Mouse (Mus musculus): ENCODE measurements around the gene Trak1.

Gene Trak1

DNA sequence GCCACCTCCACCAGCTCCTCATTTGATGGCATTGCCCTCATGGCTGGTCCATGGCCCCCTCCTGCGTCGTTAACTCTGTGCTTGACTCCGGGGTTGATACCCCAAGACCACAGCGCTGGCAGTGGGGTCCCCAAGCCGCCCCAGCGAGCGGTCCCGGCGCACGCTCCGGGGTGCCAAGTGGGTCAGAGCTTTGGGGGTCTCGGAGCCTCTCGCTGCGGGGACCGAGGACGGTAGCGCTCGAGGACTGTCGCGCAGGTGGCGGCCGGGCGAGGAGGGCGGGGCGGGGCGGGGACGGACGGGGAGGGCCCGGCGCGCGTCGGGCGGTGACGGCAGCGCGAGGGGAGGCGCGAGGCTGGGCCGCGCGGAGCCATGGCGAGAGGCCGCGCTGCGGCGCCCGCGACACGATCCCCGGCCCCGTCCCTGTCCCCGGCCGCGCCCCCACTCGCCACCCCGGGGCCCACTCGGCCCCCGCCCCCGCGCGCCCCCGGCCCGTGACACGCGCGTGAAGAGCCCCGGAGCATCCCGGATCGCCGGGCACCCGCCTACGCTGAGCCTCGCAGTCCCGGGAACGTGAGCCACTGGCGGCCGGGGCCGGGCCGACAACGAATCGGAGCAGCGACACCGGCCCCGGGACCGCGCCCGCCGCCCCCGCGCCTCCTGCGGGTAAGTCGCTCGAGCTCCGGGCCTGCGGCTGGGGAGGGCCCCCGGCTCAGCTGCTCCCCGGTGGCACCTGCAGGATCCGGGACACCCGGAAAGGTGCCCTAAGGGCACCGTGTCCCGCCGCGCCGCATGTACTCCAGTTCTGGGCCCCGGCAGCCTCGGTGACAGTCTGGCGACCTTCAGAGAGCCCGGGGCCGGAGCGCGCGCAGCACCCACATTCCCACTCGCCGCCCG is at the start of gene Trak1:
Trak1 (plus strand) TSS at position 332 of the 894 bp plus-strand sequence.
- DNase-seq: no peak

GRCm38 (mm10) chr9:121247956-121248775 is 49.1 kb upstream of the Trak1 start:
- peak; percentile 67 for DNase-seq

DNA sequence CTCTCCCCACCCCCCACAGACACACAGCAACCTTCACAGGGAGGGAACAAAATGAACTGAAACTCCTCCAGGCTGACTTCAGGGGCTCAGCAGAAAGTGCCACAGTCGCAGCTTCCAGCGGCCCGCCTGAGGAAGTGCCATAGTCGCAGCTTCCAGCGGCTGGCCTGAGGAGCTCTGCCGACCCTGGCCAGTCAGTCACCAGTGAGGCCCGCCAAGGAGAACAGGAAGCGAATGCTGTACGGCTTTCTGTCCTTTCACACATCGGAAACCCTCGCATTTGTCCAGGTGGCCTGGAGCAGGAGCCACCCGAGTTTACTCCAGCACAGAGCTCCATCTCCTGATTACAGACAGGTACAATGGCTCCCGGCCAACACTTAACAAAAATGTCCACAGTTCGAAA is 47.5 kb upstream of the Trak1 start:
- peak; percentile 67 for DNase-seq

- DNase-seq: no peak
These were observed 46.4 kb upstream of the Trak1 start for GRCm38 (mm10) chr9:121250854-121251253.

- DNase-seq: no peak
These were observed 43.3 kb upstream of the Trak1 start for GRCm38 (mm10) chr9:121253983-121254382.

DNA sequence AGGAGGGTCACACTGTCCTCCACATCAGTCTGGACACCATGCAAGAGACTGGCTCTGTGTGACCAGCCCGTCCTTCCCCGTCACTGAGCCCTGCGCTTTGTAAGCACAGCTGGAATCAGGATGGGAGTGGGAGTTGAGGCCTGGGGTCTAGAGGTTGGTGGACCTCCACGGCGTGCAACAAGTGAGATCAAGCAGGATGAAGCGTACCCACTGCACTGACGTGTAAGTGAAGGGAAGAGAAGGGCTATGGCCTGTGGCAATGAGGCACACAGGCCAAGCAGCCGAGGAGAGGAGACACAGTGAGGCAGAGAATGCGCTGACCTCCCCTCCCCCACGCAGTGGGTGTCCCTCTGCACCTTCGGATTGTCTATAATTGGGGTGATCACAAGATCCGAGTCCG is 42.5 kb upstream of the Trak1 start:
- no peak for DNase-seq

GRCm38 (mm10) chr9:121257106-121257505 is 40.2 kb upstream of the Trak1 start:
- no peak for DNase-seq

- DNase-seq: peak; percentile 24
These were observed 32.0 kb upstream of the Trak1 start for GRCm38 (mm10) chr9:121265307-121265706.

- DNase-seq: peak; percentile 23
These were observed 26.2 kb upstream of the Trak1 start for GRCm38 (mm10) chr9:121271149-121271548.

GRCm38 (mm10) chr9:121271561-121271960 is 25.7 kb upstream of the Trak1 start:
- DNase-seq: no peak

DNA sequence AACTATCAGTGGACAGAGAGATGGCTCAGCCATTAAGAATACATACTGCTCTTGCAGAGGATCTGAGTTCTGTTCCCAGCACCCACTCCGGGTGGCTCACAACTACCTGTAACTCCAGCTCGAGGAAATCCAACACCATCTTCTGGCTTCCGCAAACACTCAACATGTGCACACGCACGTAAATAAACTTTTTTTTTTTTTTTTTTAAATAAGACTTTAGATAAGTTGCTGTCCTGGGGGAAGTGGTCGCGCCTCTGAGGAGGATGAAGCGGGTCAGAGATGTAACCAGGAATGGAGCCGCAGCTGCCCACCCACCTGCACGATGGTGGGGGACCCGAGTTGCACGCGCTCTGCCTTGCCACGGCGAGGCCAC is 20.6 kb upstream of the Trak1 start:
- DNase-seq: no peak

GRCm38 (mm10) chr9:121277118-121278060 is 19.9 kb upstream of the Trak1 start, which contains the start of gene Ulk4:
Gene Ulk4, minus strand, starts transcription at chr9:121277197.
- DNase-seq: peak; percentile 94

GRCm38 (mm10) chr9:121279216-121279615 is 18.1 kb upstream of the Trak1 start:
- no peak for DNase-seq

- DNase-seq: no peak
These were observed 15.4 kb upstream of the Trak1 start for GRCm38 (mm10) chr9:121281891-121282290.

- no peak for DNase-seq
These were observed 13.6 kb upstream of the Trak1 start for GRCm38 (mm10) chr9:121283620-121284185.

DNA sequence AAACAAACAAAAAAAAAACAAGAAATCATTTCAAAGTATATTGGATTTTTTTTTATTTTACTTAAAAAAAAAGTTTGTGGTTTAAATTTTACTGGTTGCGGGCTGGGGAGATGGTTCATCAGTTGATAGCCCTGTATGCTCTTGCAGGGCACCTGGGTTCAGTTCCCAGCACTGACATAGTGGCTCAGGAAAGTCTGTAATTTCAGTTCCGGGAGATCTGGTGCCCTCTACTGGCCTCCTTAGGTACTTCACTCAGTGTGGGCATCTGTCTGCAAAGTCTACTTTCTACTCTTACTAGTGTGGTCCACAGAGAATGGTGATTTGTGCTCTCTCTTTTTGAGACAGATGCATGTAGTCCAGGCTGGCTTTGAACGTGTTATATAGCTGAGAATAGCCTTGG is 12.9 kb upstream of the Trak1 start:
- no peak for DNase-seq

- peak; percentile 59 for DNase-seq
These were observed 11.7 kb upstream of the Trak1 start for GRCm38 (mm10) chr9:121285341-121286324.

- DNase-seq: no peak
These were observed 10.9 kb upstream of the Trak1 start for GRCm38 (mm10) chr9:121286325-121286901.

- DNase-seq: no peak
These were observed 6.0 kb upstream of the Trak1 start for GRCm38 (mm10) chr9:121291275-121291674.

- DNase-seq: no peak
These were observed 4.1 kb upstream of the Trak1 start for GRCm38 (mm10) chr9:121293187-121293586.

DNA sequence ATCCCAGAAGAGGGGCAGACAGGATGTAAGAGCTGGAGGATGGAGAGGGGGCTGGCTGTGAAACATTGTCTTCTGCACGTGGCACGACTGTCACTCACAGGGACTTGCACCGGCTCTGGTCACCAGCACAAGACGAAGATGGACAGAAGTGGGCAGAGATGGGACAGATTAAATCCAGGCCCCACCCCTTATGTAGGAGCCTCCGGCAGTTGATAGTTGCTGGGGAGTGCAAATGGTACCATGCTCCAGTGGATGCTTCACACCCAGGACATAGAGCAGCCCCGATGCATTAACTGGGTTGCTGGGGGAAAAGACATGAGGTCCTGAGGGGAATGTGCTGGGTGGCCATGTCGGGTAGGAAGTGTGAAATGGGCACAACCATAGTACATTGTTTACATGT is 2.1 kb upstream of the Trak1 start:
- no peak for DNase-seq

Measured in layer of hippocampus, adult 9-11 months (tissue).